Mouse (Mus musculus) adrenal gland, postnatal 4 days (tissue): ENCODE data around the gene Stac3. TPM values are rescaled to one million over a fixed set of nuclear protein-coding genes. Genes with fewer than 3 reads are reported as not detected.

Source experiments
- total RNA-seq, 2 experiments: library from RNA; stranded (reverse); gene quantifications; 2 replicates each; pipeline ENCODE4 v1.2.3; 2021

Gene Stac3
- total RNA-seq, 2 experiments from 2014 or later, result 6.4 to 11.5 TPM

Other genes starting within 250 kb of the Stac3 start
- 10 to 100 TPM; 23.5 to 28.4 TPM for gene Kif5a, start 238.3 kb upstream of the Stac3 start, total RNA-seq
- 100 to 1,000 TPM; 191 to 198 TPM for gene Dctn2, start 235.3 kb upstream of the Stac3 start, total RNA-seq
- gene Mbd6, start 212.7 kb upstream of the Stac3 start, total RNA-seq, result 10 to 100 TPM; 89.7 to 92.6 TPM
- 10 to 100 TPM; 85.5 to 89.5 TPM for gene Mars, start 189.9 kb upstream of the Stac3 start, total RNA-seq
- gene Arhgap9, start 179.7 kb upstream of the Stac3 start, total RNA-seq, result 1 to 10 TPM; 2.9 to 4.2 TPM
- gene Gli1, start 159.7 kb upstream of the Stac3 start, total RNA-seq, result 10 to 100 TPM; 16.4 to 17.2 TPM
- gene Inhbe, start 147.3 kb upstream of the Stac3 start, total RNA-seq, result 1 to 10 TPM in 1 of 2 experiments, under 1 TPM in 1; 0.06 to 2.5 TPM
- 1 to 10 TPM in 1 of 2 experiments, not detected in 1; 5.8 TPM for gene Inhbc, start 131.3 kb upstream of the Stac3 start, total RNA-seq
- gene R3hdm2, start 121.4 kb upstream of the Stac3 start, total RNA-seq, result 100 to 1,000 TPM; 157 to 164 TPM
- 10 to 100 TPM; 57.2 to 71.7 TPM for gene Ndufa4l2, start 13.3 kb downstream of the Stac3 start, total RNA-seq
- gene Shmt2, start 20.8 kb downstream of the Stac3 start, total RNA-seq, result 10 to 100 TPM; 66.7 to 69.4 TPM
- gene Nxph4, start 32.9 kb downstream of the Stac3 start, total RNA-seq, result 10 to 100 TPM; 13.6 to 14.0 TPM
- 100 to 1,000 TPM; 283 to 301 TPM for gene Lrp1, start 119.5 kb downstream of the Stac3 start, total RNA-seq
- 10 to 100 TPM; 72.7 to 78.0 TPM for gene Stat6, start 141.3 kb downstream of the Stac3 start, total RNA-seq
- 10 to 100 TPM; 11.6 to 13.2 TPM for gene Nemp1, start 165.2 kb downstream of the Stac3 start, total RNA-seq
- gene Nab2, start 166.9 kb downstream of the Stac3 start, total RNA-seq, result 10 to 100 TPM; 22.8 to 24.4 TPM
- 1 to 10 TPM; 1.6 to 2.1 TPM for gene Myo1a, start 203.5 kb downstream of the Stac3 start, total RNA-seq
- under 1 TPM in 1 of 2 experiments, not detected in 1; 0.48 TPM for gene Tac2, start 222.8 kb downstream of the Stac3 start, total RNA-seq
- 10 to 100 TPM; 16.2 to 17.4 TPM for gene Zbtb39, start 237.9 kb downstream of the Stac3 start, total RNA-seq